Mouse (Mus musculus) B cell, adult 2 months (primary cell): ENCODE data around the gene Plpp6.
A peak's percentile ranks its signal among the peaks of the same experiment; 100 is the strongest.

Experiments
- DNase-seq, 2 experiments: peaks; one replicate each; pipeline ENCODE4 v3.0.0; 2022

Gene Plpp6

DNA sequence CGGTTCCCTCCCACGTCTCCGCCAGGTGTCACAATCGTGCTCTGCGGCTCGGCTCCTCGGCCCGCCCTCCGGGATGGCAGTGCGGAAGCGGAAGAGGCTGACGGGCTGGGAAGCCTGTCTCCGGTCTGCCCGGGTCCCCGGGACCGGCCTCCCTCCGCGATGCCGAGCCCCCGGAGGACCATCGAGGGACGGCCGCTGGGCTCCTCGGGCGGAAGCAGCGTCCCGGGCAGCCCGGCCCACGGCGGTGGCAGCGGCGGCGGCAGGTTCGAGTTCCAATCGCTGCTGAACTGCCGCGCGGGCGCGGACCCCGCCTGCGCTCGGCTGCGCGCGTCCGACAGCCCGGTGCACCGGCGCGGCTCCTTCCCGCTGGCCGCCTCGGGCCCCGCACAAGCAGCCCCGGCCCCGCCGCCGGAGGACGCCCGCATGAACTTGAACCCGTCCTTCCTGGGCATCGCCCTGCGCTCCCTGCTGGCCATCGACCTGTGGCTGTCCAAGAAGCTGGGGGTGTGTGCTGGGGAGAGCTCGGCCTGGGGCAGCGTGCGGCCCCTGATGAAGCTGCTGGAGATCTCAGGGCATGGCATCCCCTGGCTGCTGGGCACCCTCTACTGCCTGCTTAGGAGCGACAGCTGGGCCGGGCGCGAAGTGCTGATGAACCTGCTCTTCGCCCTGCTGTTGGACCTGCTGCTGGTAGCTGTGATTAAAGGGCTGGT, at the start of gene Plpp6:
TSS of gene Plpp6 (plus strand) at position 112 of the 710 bp plus-strand sequence.
- DNase-seq, result peak; percentile 69 to 75

DNA sequence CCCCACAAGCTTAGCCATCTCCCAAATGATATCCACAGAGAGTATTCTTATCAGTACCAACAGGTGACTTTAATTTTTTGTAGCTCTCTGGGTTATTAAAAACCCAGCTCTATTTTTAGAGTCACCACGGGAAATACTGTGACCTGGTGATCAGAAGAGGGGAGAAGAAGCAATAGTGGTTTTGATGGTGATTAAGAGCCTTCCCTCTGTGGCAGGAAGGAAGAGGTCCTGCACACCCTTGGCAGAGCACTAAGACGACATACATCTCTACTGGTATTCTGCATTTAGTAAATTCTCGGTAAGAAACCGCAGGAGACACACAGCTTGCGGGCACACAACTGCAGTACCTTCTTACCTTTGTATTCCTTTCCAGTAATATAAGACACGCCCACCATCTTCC, 49.2 kb upstream of the Plpp6 start:
- no peak for DNase-seq

DNA sequence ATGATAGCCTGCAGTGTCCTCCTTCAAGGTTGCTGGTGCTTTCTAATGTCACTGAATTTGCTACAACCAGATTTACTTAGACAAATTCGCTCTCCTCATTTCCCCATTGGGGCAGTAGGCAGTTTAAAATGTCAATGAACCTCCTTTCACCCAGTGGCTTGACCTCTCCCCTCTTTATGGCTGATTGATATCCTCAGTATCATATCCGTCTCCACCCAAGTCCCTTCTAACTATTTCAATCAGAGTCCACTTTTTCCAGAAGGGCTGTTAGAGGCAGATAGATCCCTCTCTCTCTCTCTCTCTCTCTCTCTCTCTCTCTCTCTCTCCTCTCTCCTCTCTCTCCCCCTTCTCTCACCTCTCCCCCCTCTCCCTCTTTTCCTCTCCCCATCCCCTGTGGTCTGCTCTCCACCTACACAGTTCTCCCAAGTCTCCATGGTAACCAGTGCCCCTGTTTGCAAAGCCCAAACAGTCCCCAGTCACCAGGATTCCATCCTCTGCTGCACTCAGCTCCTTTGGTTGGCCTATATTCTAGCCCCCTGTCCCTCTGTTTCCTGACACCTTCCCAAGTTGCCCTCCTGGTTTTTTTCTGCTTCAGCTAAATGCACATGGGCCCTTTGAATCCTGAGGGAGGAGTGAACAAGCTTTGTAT, 48.0 kb upstream of the Plpp6 start:
- no peak for DNase-seq

DNA sequence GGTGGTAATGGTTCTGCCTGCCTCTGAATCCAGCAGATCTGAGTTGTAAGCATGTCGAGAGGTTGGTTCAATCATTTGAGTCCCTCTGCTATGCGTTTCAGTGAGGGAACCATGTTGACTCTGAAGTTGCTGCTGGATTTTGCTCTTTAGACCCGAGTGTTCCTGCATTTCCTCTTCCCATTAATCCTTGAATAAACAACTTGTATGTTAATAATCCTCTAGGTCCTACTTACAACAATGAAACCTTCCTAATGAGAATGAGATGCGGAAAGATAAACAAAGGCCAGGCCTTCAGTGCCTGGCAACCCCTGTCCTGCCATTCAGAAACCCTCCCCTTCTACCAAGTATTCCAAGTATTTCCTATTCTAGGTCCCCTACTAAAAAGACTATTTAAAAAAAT, 47.3 kb upstream of the Plpp6 start:
- DNase-seq, result no peak

DNA sequence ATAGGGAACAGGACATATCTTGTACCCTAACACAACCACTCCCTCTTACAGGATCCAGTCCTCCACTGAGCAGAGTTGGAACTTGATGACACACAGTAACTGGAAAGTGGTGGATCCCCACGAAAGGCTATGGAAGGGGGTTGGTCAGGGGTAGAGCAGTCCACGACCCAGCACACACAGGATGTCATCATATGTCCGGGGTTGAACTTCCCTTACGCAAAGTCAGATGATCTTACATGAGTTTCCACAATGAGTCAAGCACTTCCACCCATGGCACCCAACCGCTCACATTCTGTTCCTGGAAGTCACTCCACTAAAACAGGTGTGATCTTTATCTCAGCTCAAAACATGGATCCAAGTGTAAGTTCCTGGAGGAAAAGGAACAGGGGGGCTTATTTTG, 45.9 kb upstream of the Plpp6 start:
- DNase-seq, result no peak

DNA sequence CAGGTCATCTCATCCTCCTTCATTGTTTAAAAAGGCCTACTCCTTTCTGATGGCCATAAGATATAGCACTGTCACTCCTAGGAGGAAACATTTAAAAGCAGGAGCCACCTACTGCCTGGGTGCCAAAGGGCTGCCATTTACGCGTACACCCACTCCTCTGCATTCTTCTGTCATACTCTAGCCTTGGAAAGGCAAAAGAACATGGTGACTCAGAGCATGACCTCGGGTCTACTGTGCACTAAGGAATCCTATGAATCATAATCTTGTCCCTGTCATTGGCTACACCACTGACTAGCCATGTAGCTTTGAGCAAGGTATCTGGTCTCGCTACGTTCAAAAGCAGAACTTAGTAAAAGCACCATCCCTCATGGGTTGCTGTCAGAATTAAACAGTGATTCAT, 37.4 kb upstream of the Plpp6 start:
- DNase-seq, result no peak

DNA sequence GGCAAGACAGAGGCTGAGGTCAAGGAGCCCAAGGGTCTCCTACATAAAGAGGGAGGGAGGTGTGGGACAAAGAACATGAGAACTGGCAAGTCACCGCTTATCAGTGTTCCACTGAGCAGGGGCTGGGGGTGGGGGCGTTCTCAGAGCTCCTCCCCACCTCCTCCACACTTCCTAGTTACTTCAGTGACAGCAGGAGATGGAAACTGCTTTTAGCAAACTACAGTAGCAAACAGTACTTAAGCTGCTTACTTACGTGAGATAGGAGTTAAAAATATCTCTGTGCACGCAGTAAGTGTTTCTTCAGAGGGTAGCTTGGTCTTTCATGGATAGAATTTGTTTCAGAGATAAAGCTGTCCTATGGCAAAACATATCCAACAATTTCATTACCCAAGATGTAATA, 36.4 kb upstream of the Plpp6 start:
- DNase-seq, result no peak

DNA sequence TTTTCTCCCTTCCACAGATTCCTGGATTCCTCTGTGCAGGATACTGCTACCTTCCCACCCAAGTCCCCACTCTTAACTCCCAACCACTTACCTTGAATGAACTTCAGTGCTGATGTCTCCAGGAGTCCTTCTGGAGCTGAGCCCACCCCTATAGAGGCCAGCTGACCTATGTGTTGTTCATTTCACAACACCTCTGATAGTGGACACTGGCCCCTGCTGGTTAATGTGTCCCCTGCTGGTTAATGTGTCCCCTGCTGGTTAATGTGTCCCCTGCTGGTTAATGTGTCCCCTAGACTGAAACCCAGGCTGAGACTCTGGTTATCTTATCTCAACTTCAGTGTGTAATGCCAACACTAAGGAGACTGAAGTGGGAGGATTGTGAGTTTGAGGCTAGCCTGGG, 34.7 kb upstream of the Plpp6 start:
- DNase-seq, result no peak

DNA sequence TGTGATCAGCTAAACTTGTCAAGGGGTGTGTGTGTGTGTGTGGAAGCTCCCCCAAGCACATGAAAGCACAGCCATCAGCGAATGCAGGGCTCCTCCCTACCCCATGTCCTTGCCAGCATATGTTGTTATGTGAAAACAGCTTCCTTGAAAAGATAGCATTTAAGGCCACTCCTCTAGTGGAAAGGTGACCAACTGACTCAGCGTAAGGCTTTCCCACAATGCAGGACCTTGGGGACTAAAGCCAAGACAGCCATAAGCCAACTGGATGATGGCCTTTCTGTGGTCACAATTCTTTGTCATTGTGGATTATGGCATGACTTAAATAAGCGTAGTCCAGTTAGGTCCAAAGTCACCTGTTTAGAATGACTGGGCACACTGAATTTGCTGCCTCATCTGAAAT, 28.9 kb upstream of the Plpp6 start:
- DNase-seq, result no peak

DNA sequence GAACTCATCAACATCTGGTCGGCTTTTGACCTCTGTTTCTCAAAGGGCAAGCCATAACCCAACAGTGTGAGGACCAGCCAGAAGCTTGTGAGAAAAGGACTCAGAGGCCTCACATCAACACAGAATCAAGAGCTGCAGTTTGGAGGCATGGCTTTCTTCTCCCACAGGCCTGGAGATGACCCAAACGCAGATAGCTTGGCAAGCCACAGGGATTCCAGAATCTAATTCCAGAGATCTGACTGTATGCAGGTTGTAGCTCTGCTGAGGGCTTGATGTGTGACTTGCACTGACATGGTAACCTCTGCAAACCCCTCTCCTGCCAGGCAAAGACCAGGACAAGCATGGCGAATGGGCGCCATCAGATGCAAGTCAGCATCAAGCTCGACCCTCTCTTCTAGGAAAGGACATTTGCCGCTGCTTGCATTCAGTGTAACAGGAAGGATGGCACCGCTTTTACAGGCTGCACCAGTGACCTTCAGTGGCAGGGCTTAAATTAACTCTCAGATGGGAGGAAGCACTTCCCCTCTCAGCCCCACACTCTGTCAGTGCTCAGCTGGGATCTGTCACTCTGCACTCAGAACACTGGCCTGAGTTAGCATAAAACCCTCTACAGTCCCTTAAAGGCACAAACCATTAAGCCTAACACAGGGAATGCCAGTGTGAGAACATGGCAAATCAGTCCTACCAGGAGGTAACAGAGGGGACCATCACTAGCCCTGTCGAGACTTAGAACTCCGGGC, 23.4 kb upstream of the Plpp6 start:
- DNase-seq, result no peak

DNA sequence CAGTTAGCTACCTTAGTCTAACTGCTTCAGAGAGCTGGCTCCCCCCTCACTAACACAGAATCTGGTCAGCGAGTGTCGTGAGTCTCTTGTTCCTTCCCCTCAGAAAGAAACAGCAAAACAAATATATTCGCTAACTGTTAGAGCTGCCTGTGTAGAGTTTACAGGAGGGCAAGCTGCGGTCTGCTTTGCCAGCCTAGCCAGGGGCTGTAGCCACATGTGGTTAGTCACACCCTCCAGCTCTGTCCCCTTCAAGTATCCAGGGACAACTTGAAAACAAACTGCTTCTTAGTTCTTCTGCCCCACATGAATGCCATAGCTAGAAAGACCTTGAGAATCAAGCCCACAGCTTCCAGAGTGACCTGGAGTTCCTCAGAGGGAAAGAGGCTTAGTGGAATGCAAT, 22.5 kb upstream of the Plpp6 start:
- DNase-seq, result no peak

DNA sequence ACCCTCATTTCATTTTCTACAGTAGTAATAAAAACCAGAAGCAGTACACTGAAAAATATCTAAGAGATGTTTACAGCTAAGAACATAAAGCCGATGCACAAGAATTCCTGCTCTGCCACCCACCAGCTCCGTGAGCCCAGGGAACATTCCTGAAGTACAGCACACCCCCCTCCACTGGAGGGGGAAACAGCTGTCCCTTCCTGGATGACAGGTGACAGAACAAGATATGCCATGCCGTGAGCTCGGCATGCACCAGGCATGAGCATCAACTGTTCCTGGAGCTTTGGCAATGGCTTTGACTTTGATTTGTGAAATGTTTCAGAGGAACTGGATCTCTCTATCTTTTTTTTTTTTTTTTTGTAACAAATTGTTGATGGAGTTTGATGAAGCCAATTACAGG, 17.0 kb upstream of the Plpp6 start:
- DNase-seq, result no peak

DNA sequence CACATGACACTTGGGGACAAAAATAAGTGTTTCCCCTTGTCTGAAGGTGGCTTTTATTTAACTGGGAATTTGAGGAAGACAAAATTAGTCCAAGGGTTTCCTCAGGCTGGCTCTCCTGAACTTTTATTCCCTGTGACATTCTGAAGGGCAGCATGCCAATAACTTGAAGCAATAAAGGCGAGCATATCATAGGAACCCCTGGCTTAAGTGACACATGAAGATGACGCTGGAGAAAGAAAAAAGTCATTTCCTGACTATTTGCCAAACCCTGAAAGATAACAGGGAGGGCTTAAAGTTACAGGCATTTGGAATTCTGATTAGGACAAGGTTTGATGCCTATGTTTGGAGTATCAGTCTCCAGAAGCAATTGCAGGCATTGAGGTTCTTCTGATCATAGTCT, 16.4 kb upstream of the Plpp6 start:
- DNase-seq, result no peak

DNA sequence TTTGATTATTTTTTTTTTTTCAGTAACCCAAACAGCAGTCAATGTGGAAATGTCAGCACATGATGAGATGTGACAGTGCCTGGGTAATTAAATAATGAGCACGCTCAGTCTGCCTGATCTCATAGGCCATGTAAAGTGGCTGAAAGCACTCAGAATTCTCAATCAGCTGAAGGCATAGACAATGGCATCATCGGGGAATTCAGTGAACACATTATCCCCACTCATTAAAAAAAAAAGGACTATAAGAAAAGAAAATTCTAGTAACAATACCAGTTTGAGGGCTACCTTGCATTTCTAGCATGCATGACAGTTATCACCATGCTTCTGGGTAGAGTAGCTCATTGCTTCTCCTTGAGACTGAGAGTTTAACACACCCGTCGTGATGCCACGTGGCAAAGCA, 12.5 kb upstream of the Plpp6 start:
- no peak for DNase-seq

DNA sequence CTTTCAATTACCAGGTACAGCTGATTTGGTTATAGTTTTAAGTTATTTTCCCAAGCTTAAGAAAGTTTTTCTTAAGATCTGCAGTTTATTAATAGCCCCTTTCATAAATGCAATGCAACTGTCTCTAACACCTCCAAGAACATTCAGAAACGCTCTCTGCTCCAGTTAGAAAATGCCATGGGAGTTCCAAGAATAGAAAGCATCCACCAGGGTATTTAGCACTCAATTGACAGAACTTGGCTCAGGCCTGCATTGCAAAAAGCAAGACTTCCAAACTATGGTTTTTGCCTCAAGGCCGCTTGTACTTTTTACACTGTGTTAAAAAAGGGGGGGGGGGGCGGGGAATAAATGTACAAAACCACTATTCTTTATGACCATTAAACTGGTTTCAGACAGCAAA, 640 bp upstream of the Plpp6 start:
- no peak for DNase-seq

DNA sequence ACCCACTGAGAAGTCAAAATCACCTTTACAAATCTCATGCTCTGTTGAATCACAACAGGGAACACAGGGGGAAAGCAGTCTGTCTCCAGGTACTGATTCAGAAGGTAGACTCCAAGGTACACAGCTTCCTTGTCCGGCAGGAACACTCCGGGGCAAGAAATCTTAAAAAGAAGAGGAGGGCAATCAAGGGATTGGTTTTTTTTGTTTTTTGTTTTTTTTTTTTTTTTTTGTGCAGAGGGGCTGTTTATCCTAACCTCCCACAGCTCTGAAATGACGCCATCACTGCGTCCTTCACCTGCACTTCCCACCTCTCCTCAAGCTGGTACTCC, 276 bp upstream of the Plpp6 start:
- DNase-seq, result no peak

DNA sequence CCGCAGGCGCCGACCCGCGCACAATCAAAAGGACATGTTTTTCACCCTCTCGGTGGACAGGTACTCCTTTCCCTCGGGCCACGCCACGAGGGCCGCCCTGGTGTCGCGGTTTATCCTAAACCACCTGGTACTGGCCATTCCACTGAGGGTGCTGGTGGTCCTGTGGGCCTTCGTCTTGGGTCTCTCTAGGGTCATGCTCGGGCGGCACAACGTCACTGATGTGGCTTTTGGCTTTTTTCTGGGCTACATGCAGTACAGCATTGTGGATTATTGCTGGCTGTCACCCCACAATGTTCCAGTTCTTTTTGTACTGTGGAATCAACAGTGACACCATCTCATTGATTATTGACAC, 775 bp downstream of the Plpp6 start:
- no peak for DNase-seq

DNA sequence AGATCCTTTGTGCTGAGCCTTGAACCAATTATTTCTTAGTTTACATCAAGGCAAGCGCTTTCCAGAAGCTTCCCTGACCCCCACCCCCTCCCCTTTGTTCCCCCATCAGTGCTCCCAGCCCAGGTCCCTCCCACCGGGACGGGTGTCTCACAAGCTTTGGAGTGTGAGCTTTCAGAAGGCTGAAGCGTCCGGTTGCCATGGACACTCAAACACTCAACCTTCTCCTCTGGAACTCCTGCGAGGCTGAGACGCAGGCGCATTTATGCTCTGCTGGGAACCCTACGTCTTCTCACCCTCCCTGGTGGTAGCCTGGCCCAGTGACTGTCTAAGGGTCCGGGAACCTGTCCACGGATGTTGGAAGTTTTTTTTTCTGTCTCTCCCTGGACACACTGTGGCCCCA, 3.9 kb downstream of the Plpp6 start, which contains the start of gene 4430402I18Rik:
TSS of gene 4430402I18Rik (minus strand) at position 149 of the 400 bp plus-strand sequence.
- DNase-seq, result no peak

DNA sequence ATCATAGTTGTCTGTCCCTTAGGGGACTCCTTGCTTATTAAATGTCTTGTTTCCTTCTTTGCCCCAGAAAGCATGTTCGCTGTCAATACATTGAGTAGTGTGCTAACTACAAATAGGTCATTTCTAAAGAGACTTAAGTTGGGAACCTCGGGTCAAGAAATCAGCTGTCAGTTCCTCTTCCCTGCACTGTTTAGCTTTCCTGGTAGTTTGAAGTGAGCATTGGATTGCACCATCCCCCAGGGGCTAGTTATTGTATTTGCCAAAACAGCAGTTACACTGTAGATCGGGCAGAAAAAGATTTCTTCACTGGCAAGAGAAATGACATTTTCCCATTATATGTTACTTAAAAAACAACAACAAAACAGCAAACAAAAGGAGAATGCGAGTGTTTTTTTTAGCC, 4.4 kb downstream of the Plpp6 start:
- DNase-seq, result no peak

DNA sequence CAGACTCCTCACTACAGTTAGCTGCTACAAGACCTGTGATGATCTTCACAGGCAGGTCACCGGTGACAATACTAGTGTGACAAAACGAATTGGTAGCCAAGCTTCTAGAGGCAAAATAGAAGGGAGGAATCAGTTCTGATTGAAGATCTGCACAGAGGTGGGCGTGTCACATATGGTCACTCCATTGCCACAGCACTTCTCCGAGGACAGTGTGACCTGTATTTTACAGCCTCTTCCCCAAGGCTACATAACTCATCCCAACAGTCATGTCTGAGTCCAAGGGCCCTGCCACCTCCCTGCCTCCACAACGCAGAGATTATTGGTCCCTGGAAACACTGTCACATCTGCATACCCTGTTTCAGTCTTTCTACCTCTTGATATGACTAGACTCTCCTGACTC, 5.5 kb downstream of the Plpp6 start:
- DNase-seq, result no peak

DNA sequence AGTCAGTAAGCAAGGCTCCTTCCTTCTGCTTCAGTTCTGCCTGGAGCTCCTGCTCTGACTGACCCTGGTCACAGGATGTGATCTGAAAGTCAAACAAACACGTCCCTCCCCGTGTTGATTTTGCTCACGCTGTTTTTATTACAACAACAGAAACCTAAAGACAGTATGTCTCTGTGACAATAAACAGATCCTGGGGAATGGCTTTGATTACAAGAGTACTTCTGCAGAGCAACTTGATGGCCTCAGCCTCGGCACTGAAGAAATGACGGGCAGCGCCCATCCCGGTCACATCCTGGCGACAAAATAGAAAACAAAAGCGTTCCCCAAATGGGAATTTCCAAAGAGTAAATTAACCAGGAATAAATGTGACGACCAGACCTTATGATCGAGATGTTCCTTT, 6.5 kb downstream of the Plpp6 start:
- DNase-seq, result no peak

DNA sequence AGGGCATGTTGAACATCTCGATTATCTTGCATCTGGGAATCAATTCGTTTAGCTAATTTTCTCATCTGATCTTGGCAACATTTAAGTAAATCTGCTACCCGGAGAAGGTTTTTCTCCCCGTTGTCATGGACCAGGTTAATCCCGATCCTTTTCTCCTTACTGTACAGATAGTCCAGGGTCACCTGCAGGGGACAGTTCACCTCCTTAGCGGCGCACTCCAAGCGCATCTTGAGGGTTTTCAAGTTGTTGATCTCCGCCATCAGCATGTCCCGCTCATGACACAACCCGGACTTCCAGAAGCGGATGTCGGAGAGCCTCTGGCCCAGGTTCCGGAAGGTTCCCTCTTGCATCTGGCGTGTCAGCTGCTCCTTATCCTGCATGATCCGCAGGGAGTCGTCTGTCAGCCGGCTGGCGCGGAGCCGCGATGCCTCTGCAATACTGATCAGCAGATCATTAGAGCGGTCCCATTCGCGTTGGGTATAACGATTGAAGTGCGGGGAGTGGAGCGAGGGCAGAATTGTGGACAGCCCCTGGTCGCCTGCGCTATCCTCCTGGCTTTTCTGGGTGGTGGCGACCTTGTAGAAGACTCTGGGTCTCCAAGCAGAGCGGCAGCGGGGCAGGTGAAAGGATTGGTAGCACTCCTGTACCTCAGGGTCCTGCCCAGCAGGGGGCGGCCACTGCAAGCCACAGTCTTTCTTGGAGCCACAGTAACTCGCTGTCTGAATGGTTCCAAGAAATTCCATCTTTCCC, 11.3 kb downstream of the Plpp6 start:
- peak; percentile 86 for DNase-seq

DNA sequence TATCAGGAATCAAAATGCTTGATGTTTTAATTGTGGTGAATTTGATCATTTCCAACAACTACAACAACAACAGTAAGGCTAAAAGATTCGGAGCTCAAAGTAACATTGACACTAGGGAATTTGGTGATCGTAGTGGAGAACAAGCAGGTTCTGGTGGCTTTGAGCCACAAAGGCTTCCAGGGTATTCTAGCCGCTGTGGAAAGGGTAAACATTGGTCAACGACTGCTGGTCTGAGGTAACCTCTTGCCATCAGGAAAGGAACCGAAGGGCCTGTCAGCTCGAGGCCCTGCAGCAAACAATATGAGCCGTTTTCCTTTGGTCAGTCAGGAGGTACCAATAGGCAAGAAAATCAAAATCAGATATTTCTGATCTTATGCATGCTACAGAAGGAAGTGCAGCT, 18.9 kb downstream of the Plpp6 start:
- DNase-seq, result no peak

DNA sequence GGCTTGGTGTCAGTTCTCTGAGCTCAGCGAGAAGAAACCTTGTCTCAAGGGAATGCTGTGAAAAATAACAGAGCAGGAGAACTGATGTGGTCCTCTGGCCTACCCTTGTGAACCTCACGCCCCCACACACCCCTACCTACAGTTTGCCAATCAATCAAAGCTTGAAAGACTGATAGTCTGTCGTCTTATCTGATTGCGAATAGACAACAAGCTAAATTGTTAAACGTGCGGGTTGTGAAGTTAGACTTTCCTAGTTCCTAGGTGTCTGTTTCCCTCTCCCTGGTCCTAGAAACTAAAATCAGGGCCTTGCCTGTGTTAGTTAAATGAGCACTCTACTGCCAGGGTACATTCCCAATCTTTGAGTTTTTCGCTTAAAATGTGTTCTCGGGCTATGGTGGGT, 25.8 kb downstream of the Plpp6 start:
- peak in 1 of 2 experiments; percentile 18 for DNase-seq
